Mouse (Mus musculus) ovary, postnatal 10 days (tissue): ENCODE results near the gene BC017158.

Experiments used
- DNase-seq: peaks from one replicate; pipeline ENCODE4 v3.0.0; 2022; ENCODE audit warnings: low spot score

BC017158 gene

DNA sequence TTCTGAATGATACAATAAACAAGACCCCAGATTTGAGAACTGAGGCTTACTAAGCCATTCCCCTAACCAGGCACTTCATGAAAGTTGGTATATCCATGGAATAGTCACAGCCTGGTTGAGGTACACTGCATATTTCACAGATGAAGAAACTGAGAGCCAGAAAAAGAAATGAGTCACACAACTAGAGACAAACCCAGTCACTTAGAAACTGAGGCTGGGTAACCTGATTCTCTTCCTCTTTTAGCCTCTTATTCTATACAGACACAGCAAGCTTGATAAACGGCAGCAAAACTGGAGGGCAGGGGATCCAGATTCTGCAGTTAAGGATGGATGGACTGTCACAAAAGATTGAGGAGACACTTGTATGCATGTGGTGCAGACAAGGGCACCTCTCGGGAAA, 63.2 kb downstream of the BC017158 start:
- no peak for DNase-seq

DNA sequence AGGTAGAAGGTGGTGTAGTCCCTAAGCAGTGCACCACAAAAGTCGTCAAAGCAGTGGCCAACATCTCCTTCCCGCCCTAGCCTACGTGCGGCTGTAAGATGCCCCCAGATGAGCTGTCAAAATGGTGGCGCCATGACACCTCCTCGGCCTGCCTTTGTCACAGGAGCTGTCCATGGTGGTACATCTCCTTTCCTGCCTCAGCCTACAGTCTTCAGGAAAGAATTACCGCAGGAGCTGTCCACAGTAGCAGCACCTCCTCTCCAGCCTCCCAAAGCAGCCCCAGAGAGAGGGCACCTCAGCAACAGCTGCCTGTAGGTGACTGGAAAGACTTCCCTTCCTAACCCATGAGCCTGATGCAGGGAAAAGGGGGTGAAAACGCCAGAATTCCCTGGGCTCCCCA, 66.2 kb downstream of the BC017158 start:
- DNase-seq = no peak
